Mouse (Mus musculus) lung, embryonic 15.5 days (tissue): ENCODE results near the gene Cul9. TPM values are rescaled to one million over a fixed set of nuclear protein-coding genes. Genes with fewer than 3 reads are reported as not detected.

ENCODE experiments used
- ATAC-seq: fragments of 200-750 bp; cut with Nextera tagmentation; 2 replicates; pipeline ENCODE4 v1.8.0; 2017; ENCODE audit warnings: moderate number of reproducible peaks, borderline replicate concordance; ENCODE audit not compliant: low FRiP score, low TSS enrichment; ENCODE audit errors: extremely low read depth
- H3K27ac ChIP-seq: fragments of 300-500 bp; sonication (generic); 2 replicates; pipeline ENCODE4 v1.5.1; 2015; ENCODE audit warnings: moderate library complexity, mild to moderate bottlenecking, inconsistent platforms
- H3K27me3 ChIP-seq: fragments of 300-500 bp; sonication (generic); 2 replicates; pipeline ENCODE4 v1.6.1; 2015; ENCODE audit warnings: inconsistent platforms
- H3K36me3 ChIP-seq: fragments of 300-500 bp; sonication (generic); 2 replicates; pipeline ENCODE4 v1.6.1; 2015; ENCODE audit warnings: inconsistent platforms
- H3K4me1 ChIP-seq: fragments of 300-500 bp; sonication (generic); 2 replicates; pipeline ENCODE4 v1.6.1; 2015; ENCODE audit warnings: inconsistent platforms
- H3K4me2 ChIP-seq: fragments of 300-500 bp; sonication (generic); 2 replicates; pipeline ENCODE4 v1.6.1; 2015; ENCODE audit warnings: inconsistent platforms, mild to moderate bottlenecking, moderate library complexity
- H3K4me3 ChIP-seq: fragments of 300-500 bp; sonication (generic); 2 replicates; pipeline ENCODE4 v1.5.1; 2015; ENCODE audit warnings: mild to moderate bottlenecking, inconsistent platforms
- H3K9ac ChIP-seq: fragments of 300-500 bp; sonication (generic); 2 replicates; pipeline ENCODE4 v1.6.1; 2015; ENCODE audit warnings: inconsistent platforms
- H3K9me3 ChIP-seq: fragments of 300-500 bp; sonication (generic); 2 replicates; pipeline ENCODE4 v1.6.1; 2016; ENCODE audit warnings: inconsistent platforms
- WGBS: fragments of 180-500 bp; shearing (Covaris S2); methylation state at CpG from one replicate; pipeline ENCODE4 v1.1.7; 2015; 5-methylcytosine and 5-hydroxymethylcytosine counted together
- polyA plus RNA-seq: library from polyadenylated mRNA; unstranded; fragments of >200 nt; fragmentation: Nextera tagmentation; extraction: Ambion mirVana; gene quantifications from 2 replicates; pipeline ENCODE4 v1.2.1, GENCODE M21; 2015

Cul9 gene
- polyA plus RNA-seq, 1 experiment from 2014 or later, result 3.4 TPM

DNA sequence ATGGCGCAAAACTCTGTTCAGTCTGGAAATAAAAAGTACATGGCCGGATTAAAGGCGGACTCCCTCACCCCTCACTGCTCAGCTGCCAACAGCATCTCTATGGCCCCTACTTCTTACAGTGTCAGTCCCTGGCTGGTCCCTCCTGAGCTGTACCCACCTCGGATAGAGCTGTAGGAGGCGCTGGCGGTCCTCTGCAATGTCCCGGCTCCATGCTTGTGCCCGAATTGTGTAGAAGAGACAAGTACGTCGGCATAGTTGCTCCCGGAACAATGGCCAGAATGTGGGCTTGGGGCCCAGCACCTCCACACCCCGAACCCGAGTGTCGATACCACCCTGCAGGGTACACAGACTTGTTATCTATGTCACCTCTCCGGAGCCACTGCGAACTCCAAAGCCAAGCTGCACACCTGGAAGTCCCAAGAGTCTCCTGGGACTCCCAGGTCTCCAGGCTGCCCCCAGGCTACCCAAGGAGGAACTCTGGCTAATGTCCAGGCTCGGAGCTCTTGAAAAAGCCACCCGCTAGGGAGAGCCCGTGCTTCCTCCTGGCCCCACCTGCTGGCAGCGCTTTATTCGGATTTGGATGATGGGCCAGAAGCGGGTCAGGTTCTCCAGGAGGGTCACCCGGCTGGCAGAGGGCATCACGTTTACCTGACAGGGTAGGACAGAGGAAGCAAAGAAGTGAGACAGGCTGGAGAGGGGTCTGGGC, 24.1 kb downstream of the Cul9 start:
- Histone ChIP-seq H3K9me3 (no peaks in the 10 kb centered on the region), H3K4me3 (no peak overlapping the region)

DNA sequence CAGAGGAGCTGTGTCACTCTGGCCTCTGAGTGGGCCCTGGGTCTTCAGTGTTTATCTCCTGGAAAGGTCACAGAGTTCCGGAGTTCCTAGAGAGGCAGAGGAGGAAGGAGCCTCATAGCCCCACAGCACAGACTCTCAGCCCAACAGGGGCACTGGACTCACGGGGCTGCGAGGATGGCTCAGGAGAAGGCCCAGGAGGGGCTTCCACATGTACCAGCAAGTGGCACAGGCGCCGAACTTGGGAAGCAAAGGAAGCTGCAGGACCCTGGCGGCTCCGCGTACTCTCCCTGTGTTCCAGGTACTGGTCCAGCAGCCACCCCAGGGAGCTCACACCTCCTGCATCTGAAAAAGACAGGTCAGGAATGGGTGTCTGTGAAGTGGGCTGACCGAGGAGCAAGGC, 25.0 kb downstream of the Cul9 start:
- H3K4me1 ChIP-seq, result peaks cover 6% of the 10 kb centered on the region
- no peaks in the 10 kb centered on the region for H3K36me3 ChIP-seq
- H3K9ac ChIP-seq, result peak overlapping the region; percentile 19; the same call in 1 of the 2 replicates
- H3K27me3 ChIP-seq, result peaks cover 28% of the 10 kb centered on the region
- WGBS, result 59% methylated on average over 9 of the region's 9 CpGs
- no peaks in the 10 kb centered on the region for H3K9me3 ChIP-seq
- peak overlapping the region; percentile 45; the same call in 1 of the 2 replicates for H3K4me2 ChIP-seq
- no peak overlapping the region for H3K4me3 ChIP-seq
- no peak for ATAC-seq
- H3K27ac ChIP-seq, result no peak overlapping the region

More for the DNA sequence above, 24.1 kb downstream of the Cul9 start:
- peaks cover 6% of the 10 kb centered on the region for H3K4me1 ChIP-seq
- H3K27me3 ChIP-seq, result peaks cover 28% of the 10 kb centered on the region
- WGBS, result 47% methylated on average over 24 of the region's 24 CpGs
- H3K4me2 ChIP-seq, result no peak overlapping the region
- no peak overlapping the region for H3K27ac ChIP-seq
- ATAC-seq, result no peak
- H3K9ac ChIP-seq, result no peak overlapping the region
- H3K36me3 ChIP-seq, result no peaks in the 10 kb centered on the region

DNA sequence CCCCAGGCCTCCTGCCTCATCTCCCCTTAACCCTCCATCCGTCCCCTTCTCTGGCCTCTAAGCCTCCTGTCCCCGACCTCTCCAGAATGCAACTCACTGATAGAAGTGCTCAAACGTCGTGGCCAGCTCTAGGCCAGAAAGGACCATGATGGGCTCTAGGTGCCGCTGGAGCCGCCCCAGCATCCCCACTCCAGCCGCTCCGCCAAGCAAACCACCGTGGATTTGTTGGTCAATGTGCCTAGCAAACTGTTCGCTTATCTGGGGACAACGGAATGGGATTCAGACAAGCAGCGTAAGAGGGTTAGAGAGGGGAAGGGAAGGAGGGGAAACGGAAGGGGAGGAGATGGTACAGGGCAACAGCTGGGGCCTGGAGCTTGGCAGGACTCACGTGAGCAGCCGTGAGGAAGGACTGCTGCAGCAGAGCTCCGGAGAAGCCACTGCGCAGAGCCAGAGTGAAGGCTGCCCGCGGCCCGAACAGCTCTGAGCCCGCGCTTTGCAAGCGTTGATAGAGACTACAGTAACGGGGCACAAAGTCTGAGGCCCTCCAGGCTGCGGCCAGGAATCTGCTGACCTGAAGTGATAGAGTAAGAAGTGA, 25.7 kb downstream of the Cul9 start:
- Histone ChIP-seq H3K4me2 (peak overlapping the region; percentile 45), H3K27ac (no peak overlapping the region), H3K27me3 (peaks cover 28% of the 10 kb centered on the region), H3K9ac (peak overlapping the region; percentile 19), H3K9me3 (no peaks in the 10 kb centered on the region), H3K4me1 (peaks cover 6% of the 10 kb centered on the region), H3K4me3 (peak overlapping the region; percentile 25), H3K36me3 (no peaks in the 10 kb centered on the region)
- ATAC-seq, result peak; percentile 58; the same call in 1 of the 2 replicates
- 17% methylated on average over 25 of the region's 25 CpGs for WGBS

DNA sequence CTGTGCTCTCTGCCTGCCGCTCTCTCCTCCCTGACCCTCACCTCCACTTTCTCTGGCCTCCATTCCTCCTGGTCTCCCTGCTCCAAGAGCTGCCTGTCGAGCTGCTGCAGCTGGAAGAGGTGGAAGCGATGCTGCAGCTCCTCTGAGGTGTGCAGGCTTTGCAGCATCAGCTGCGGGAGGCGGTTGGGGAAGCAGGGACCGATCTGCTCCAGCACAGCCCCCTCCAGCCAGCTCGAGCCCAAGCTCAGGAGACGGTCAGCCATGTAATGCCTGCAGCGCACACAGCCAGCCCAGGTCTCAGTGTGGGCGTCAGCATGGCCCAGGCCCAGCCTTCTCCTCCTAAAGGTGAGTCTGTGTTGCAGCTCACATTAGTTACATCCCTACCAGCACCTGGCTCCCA, 26.2 kb downstream of the Cul9 start:
- Histone ChIP-seq H3K27me3 (peaks cover 28% of the 10 kb centered on the region), H3K27ac (no peak overlapping the region), H3K9ac (no peak overlapping the region), H3K4me2 (peak overlapping the region; percentile 45), H3K9me3 (no peaks in the 10 kb centered on the region), H3K4me1 (peaks cover 6% of the 10 kb centered on the region), H3K4me3 (peak overlapping the region; percentile 25), H3K36me3 (no peaks in the 10 kb centered on the region)
- no peak for ATAC-seq
- WGBS, result 55% methylated on average over 10 of the region's 10 CpGs

DNA sequence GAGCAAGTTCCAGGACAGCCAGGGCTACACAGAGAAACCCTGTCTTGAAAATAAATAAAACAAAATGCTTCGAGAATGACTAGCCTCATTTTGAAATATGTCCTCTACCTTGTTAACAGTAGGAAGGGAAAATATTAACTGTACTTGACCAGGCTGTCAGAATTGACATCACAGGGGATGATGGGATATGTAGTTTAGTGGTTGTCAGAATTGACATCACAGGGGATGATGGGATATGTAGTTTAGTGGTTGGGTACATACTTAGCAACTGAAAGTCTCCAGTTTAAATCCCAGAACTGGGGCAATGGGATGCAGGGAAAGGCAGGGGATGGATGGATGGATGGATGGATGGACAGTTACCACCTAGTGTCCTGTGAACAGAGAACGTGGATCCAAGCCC, 32.9 kb downstream of the Cul9 start:
- no peak overlapping the region for H3K9ac ChIP-seq
- H3K4me1 ChIP-seq, result no peaks in the 10 kb centered on the region
- no peaks in the 10 kb centered on the region for H3K27me3 ChIP-seq
- no peak overlapping the region for H3K4me2 ChIP-seq
- 61% methylated on average over 2 of the region's 2 CpGs for WGBS
- no peak overlapping the region for H3K27ac ChIP-seq
- H3K9me3 ChIP-seq, result no peaks in the 10 kb centered on the region
- no peaks in the 10 kb centered on the region for H3K36me3 ChIP-seq
- H3K4me3 ChIP-seq, result no peak overlapping the region
- no peak for ATAC-seq

DNA sequence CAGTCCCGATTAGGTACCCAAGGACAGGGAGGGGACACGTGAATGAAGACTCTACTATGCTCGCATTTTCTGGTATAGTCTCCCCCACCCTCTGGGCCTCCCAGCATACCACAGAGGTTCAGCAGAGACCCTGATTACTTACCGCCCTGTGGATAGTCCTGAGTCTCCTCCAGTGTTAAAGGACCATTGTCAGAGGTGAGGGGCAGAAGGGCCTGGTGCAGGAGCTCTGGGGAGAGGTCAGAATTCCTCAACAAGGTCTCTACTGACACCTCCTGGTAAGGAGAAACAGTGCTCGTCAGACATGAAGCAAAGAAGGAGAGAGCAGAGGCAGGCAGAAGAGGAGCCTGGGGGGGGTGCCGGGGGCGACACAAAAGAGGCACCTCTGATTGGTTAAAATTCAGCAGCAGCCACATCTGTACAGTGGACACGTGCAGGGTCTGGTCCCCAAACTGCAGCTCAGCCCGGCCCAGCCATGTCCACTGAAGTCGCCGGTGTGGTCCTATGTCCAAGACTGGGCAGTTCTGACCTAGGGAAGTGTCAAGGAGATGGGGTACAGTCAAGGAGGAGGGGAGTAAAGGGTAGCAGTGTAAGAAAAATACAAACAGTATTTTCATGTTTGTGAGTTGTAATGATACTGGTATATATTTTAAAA, 35.0 kb downstream of the Cul9 start:
- Histone ChIP-seq H3K4me1 (no peaks in the 10 kb centered on the region), H3K4me3 (no peak overlapping the region), H3K9ac (no peak overlapping the region), H3K9me3 (no peaks in the 10 kb centered on the region), H3K27ac (no peak overlapping the region), H3K36me3 (no peaks in the 10 kb centered on the region), H3K27me3 (no peaks in the 10 kb centered on the region), H3K4me2 (no peak overlapping the region)
- 0 out of 2 replicates have a peak, but pooled peaks have one; percentile 35 for ATAC-seq
- WGBS, result 45% methylated on average over 11 of the region's 11 CpGs

DNA sequence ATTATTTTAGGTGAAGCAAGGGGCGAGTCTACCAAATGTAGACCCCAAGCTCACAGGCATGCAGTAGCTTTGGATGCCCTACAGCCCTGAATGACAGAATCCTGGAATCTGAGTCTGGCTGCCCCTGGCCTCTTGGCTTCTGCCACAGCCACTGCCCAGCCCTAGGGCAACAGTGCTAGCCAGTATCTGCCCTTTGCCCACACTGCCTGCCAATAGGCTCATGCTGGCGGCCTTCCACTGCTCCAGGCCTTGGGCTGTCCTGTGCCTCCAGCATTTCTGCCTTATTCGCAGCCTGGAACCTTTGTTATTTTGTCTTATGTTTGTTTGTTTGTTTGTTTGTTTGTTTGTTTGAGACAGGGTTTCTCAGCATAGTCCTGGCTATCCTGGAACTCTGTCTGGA, 40.6 kb downstream of the Cul9 start:
- WGBS, result 83% methylated on average over 3 of the region's 3 CpGs

DNA sequence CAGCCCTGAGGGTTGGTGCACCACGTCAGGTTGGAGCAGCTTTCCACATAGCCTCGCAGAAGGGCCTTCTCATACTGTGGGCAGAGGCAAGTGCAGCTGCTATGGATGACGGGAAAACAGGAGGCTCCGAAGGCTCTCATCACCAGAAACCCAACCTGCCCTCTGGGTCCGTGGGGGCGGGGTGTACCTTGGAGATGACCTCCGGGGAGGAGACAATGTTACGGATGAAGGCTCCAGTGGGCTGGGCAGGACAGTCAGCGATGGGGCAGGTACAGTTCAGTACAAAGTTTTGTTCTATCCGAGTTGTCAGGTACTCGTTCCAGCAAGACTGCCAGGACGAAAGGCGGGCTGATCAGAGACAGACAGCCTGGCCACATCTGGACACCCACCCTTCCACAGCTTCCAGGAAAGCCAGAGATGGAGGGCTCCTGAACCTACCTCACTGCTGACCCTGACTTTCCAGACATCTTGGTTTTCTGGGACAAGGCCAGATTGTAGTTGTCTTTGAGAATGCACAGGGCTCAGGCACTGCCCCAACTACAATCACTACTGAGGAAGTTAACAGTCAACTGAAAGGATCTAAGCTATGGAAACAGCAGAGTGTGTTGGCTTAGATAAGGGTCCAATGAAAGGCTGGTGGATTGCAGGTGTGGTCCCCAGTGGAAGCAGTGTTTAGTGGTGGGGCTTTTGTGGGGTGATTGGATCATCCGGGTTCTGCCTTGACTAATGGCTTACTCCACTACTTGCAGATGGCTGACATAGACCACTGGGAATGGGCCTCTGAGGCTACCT, 42.1 kb downstream of the Cul9 start:
- no peak overlapping the region for H3K4me3 ChIP-seq
- no peak for ATAC-seq
- no peaks in the 10 kb centered on the region for H3K4me1 ChIP-seq
- no peak overlapping the region for H3K9ac ChIP-seq
- WGBS, result 70% methylated on average over 14 of the region's 14 CpGs
- H3K9me3 ChIP-seq, result no peaks in the 10 kb centered on the region
- no peak overlapping the region for H3K27ac ChIP-seq
- no peaks in the 10 kb centered on the region for H3K27me3 ChIP-seq
- H3K36me3 ChIP-seq, result no peaks in the 10 kb centered on the region; the same call in none of the 2 replicates
- no peak overlapping the region for H3K4me2 ChIP-seq

More for the DNA sequence above, 40.6 kb downstream of the Cul9 start:
- Histone ChIP-seq H3K36me3 (no peaks in the 10 kb centered on the region), H3K4me1 (no peaks in the 10 kb centered on the region), H3K9ac (no peak overlapping the region), H3K4me3 (no peak overlapping the region), H3K27ac (no peak overlapping the region), H3K9me3 (no peaks in the 10 kb centered on the region), H3K27me3 (no peaks in the 10 kb centered on the region), H3K4me2 (no peak overlapping the region)
- no peak for ATAC-seq

DNA sequence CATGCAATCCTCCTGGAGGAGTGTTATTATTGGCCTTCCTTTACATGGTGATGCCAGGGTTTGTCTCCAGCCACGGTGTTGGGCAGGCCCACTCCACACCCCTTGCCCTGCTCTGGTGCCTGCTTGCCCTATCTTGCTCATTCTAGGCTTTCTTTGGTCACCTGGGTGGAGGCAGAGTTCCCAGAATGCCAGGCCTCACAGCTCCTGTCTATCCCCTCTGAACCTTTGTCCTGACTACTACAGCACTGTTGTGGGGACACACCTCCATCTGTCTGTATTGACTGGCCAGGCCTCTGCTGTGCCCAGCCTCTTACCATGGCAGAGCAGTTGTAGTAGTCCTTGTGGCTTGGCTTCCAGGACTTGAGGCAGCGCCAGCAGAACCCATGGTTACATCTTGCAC, 43.4 kb downstream of the Cul9 start:
- 87% methylated on average over 2 of the region's 2 CpGs for WGBS
- Histone ChIP-seq H3K4me3 (no peak overlapping the region), H3K4me1 (peaks cover under 1% of the 10 kb centered on the region; the same call in 1 of the 2 replicates), H3K27ac (no peak overlapping the region), H3K36me3 (no peaks in the 10 kb centered on the region; the same call in none of the 2 replicates), H3K9ac (no peak overlapping the region), H3K27me3 (no peaks in the 10 kb centered on the region), H3K9me3 (no peaks in the 10 kb centered on the region), H3K4me2 (no peak overlapping the region)
- no peak for ATAC-seq

DNA sequence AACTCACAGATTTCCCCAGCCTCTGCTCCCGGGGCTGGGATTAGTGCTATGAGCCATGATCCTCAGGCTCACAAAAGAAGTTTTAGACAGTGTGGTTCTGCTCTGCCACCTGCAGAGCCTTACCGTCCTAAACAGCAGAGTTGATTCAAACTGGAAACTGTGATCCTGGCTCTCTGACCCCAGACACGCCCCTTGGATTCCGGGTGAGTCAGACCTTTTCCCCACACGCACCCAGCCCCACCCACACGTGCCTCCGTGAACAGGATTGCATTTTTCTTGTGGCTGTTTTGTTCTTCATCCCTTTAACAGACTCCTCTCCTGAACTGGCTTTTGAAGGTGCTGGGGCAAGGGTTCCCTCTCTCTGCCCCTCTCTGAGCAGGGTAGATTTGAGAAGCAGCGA, 48.2 kb downstream of the Cul9 start:
- no peak overlapping the region for H3K4me2 ChIP-seq
- no peak overlapping the region for H3K4me3 ChIP-seq
- H3K9ac ChIP-seq, result no peak overlapping the region
- H3K4me1 ChIP-seq, result peaks cover 10% of the 10 kb centered on the region; the same call in 1 of the 2 replicates
- no peaks in the 10 kb centered on the region for H3K9me3 ChIP-seq
- H3K27me3 ChIP-seq, result peaks cover 20% of the 10 kb centered on the region; the same call in 1 of the 2 replicates
- 74% methylated on average over 8 of the region's 8 CpGs for WGBS
- H3K36me3 ChIP-seq, result no peaks in the 10 kb centered on the region; the same call in none of the 2 replicates
- no peak for ATAC-seq
- no peak overlapping the region for H3K27ac ChIP-seq

DNA sequence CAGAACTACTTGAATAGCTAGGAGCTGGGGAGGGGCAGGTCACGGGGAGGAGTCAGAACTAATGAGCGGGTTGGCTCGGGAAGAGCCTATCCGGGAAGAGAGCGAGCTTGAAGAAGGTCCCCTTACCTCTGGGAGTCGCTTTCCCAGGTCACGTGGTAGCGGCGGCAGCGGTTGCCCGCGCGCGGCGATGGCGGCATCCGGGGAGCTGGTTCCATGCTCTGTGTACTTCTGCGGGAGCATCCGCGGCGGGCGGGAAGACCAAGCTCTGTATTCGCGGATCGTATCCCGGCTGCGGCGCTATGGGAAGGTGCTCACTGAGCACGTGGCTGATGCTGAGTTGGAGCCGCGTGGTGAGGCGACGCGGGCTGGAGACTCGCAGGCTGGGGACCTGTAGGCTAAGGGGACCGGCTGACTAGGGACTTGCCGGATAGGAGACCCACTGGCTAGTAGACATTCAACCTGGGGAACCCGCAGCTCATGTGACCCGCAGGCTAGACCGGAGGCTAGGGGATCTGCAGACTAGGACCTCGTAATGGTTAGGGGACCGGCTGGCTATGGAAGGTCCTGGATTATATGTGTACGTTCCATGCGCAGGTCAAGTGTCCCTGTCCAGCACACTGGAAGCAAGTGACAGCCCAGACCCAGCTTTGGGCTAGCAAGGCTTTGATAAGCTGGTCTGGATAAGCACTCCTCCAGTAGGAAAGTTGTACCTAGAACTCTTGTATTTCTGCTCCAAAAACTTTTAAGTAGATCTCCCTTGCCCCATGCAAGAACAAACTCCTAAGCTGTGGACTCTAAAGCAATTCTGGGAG, 49.4 kb downstream of the Cul9 start, which contains the start of gene Dnph1:
TSS of gene Dnph1 (plus strand) at position 89 of the 812 bp plus-strand sequence.
- peak within 1 kb of the TSS; percentile 64 for H3K9ac ChIP-seq
- under 1% methylated on average over 44 of the region's 44 CpGs for WGBS
- H3K4me1 ChIP-seq, result peaks cover 10% of the 10 kb centered on the region; the same call in 1 of the 2 replicates
- H3K4me3 ChIP-seq, result peak within 1 kb of the TSS; percentile 59
- no peaks in the 10 kb centered on the region; the same call in none of the 2 replicates for H3K36me3 ChIP-seq
- no peaks in the 10 kb centered on the region for H3K9me3 ChIP-seq
- peaks cover 26% of the 10 kb centered on the region; the same call in 1 of the 2 replicates for H3K27me3 ChIP-seq
- peak within 1 kb of the TSS; percentile 93 for H3K4me2 ChIP-seq
- peak; percentile 94 for ATAC-seq
- H3K27ac ChIP-seq, result no peak within 1 kb of the TSS
